Mouse (Mus musculus) CH12.LX (cell line): ENCODE measurements around the gene Tmem219.
A peak's percentile ranks its signal among the peaks of the same experiment; 100 is the strongest.

ENCODE experiments used
- CTCF ChIP-seq, 2 experiments: IDR thresholded peaks in 1 of 2; conservative IDR thresholded peaks in 1 of 2; 2 replicates each; pipeline ENCODE4 v1.5.1; 2011 to 2012; ENCODE audit warnings: low read depth in 2 of 2, low read length in 2 of 2, improper control_type of control experiment in 1 of 2, inconsistent platforms in 1 of 2, mild to moderate bottlenecking in 1 of 2, moderate library complexity in 1 of 2
- EP300 ChIP-seq: IDR thresholded peaks from 2 replicates; pipeline ENCODE4 v1.6.1; 2011; ENCODE audit warnings: low read length, improper control_type of control experiment
- KAT2A ChIP-seq: IDR thresholded peaks from 2 replicates; pipeline ENCODE4 v1.6.1; 2012; ENCODE audit warnings: low read length, improper control_type of control experiment, inconsistent platforms; ENCODE audit not compliant: insufficient replicate concordance
- NRF1 ChIP-seq: IDR thresholded peaks from 2 replicates; pipeline ENCODE4 v1.6.1; 2014; ENCODE audit warnings: low read depth, mild to moderate bottlenecking, inconsistent platforms, low read length, improper control_type of control experiment, moderate library complexity
- POLR2A ChIP-seq: IDR thresholded peaks from 2 replicates; pipeline ENCODE4 v1.6.1; 2011; ENCODE audit warnings: low read depth, mild to moderate bottlenecking, improper control_type of control experiment, low read length
- RCOR1 ChIP-seq: conservative IDR thresholded peaks from 2 replicates; pipeline ENCODE4 v1.6.1; 2012; ENCODE audit warnings: low read depth, mild to moderate bottlenecking, inconsistent platforms, low read length, improper control_type of control experiment
- USF1 ChIP-seq: IDR thresholded peaks from 2 replicates; pipeline ENCODE4 v1.6.1; 2014; ENCODE audit warnings: low read depth, mild to moderate bottlenecking, inconsistent platforms, low read length, improper control_type of control experiment
- ZNF384 ChIP-seq: IDR thresholded peaks from 2 replicates; pipeline ENCODE4 v1.6.1; 2012; ENCODE audit warnings: low read depth, low read length, improper control_type of control experiment, inconsistent platforms

- no peak for TF ChIP-seq CTCF (conservative IDR thresholded peaks at IDR 0.05 in 1 of 2, IDR thresholded peaks at IDR 0.05 in 1 of 2; ENCODE audit: low read depth in 2 of 2, low read length in 2 of 2)
- 0 out of 2 replicates have a peak, but pooled peaks have one; percentile 12 for TF ChIP-seq USF1
- TF ChIP-seq RCOR1 = no peak
- TF ChIP-seq POLR2A = peak; percentile 45; the same call in 1 of the 2 replicates
- TF ChIP-seq KAT2A = no peak
- TF ChIP-seq EP300 = no peak
- no peak for TF ChIP-seq NRF1
- TF ChIP-seq ZNF384 = no peak
Measured at GRCm38 (mm10) chr7:126952646-126953045, 29.9 kb upstream of the Tmem219 start.
